Mouse (Mus musculus): ENCODE data around the gene Yod1. TPM values are rescaled to one million over a fixed set of nuclear protein-coding genes. Genes with fewer than 3 reads are reported as not detected.
A peak's percentile ranks its signal among the peaks of the same experiment; 100 is the strongest.

Yod1 gene
- polyA plus RNA-seq (2012; rRNA removed) (4.3 and 5.8 TPM in 2 replicates), polyA plus RNA-seq (2014; fragmentation: Nextera tagmentation; extraction: Ambion mirVana) (19.0 and 22.8 TPM in 2 replicates)

- no peaks in the 10 kb centered on the region for H3K27me3 ChIP-seq (ENCODE audit: control insufficient read depth, insufficient read depth, low read length)
- TF ChIP-seq CTCF (IDR thresholded peaks at IDR 0.05; ENCODE audit: low read depth) (no peak), EP300 (IDR thresholded peaks at IDR 0.05; ENCODE audit: low read depth) (peak; percentile 83)
- peak; percentile 76 to 81 (median 77) for DNase-seq (ENCODE audit: low read depth in 3 of 3, low spot score in 3 of 3)
- H3K9ac ChIP-seq (replicated peaks): peak within 1 kb of the TSS; percentile 84
- H3K4me1 ChIP-seq (replicated peaks; ENCODE audit: control insufficient read depth in 2 of 2, insufficient read depth in 2 of 2, low read length in 1 of 2): peaks cover 13 to 18% of the 10 kb centered on the region in 2 experiments
- peaks cover 15% of the 10 kb centered on the region for H3K36me3 ChIP-seq (replicated peaks; ENCODE audit: control insufficient read depth, insufficient read depth, low read depth)
- H3K9me3 ChIP-seq (ENCODE audit: control insufficient read depth, low read length): no peaks in the 10 kb centered on the region
- ATAC-seq (ENCODE audit: insufficient read depth): peak; percentile 70
- H3K27ac ChIP-seq: peak within 1 kb of the TSS; percentile 72
- under 1% methylated on average over 54 of the region's 54 CpGs for WGBS (ENCODE audit: insufficient replicate concordance)
- H3K4me2 ChIP-seq (ENCODE audit: low read depth): peak within 1 kb of the TSS; percentile 95
- peak within 1 kb of the TSS; percentile 73 to 97 for H3K4me3 ChIP-seq (ENCODE audit: insufficient read depth in 1 of 2, low read depth in 2 of 2, low read length in 2 of 2)
Observed at GRCm38 (mm10) chr1:130717291-130717871, at the start of gene Yod1. Gene Yod1, plus strand, starts transcription at chr1:130717327.

GRCm38 (mm10) chr1:130678551-130678950, 38.6 kb upstream of the Yod1 start:
- H3K4me1 ChIP-seq (replicated peaks; ENCODE audit: control insufficient read depth in 2 of 2, insufficient read depth in 2 of 2, low read length in 1 of 2): no peaks in the 10 kb centered on the region
- no peak overlapping the region for H3K4me2 ChIP-seq (ENCODE audit: low read depth)
- H3K27ac ChIP-seq: no peak overlapping the region
- WGBS (ENCODE audit: insufficient replicate concordance): 64% methylated on average over 2 of the region's 2 CpGs
- H3K27me3 ChIP-seq (ENCODE audit: control insufficient read depth, insufficient read depth, low read length): no peaks in the 10 kb centered on the region
- H3K4me3 ChIP-seq (ENCODE audit: insufficient read depth in 1 of 2, low read depth in 2 of 2, low read length in 2 of 2): no peak overlapping the region
- no peak for DNase-seq (ENCODE audit: low read depth in 3 of 3, low spot score in 3 of 3)
- no peaks in the 10 kb centered on the region for H3K9me3 ChIP-seq (ENCODE audit: control insufficient read depth, low read length)
- no peak for TF ChIP-seq CTCF (IDR thresholded peaks at IDR 0.05; ENCODE audit: low read depth)
- no peak for TF ChIP-seq EP300 (IDR thresholded peaks at IDR 0.05; ENCODE audit: low read depth)
- H3K36me3 ChIP-seq (replicated peaks; ENCODE audit: control insufficient read depth, insufficient read depth, low read depth): no peaks in the 10 kb centered on the region
- no peak overlapping the region for H3K9ac ChIP-seq (replicated peaks)
- ATAC-seq (ENCODE audit: insufficient read depth): no peak

GRCm38 (mm10) chr1:130681075-130681474, 36.1 kb upstream of the Yod1 start:
- Histone ChIP-seq H3K27me3 (ENCODE audit: control insufficient read depth, insufficient read depth, low read length) (no peaks in the 10 kb centered on the region), H3K4me3 (ENCODE audit: insufficient read depth in 1 of 2, low read depth in 2 of 2, low read length in 2 of 2) (no peak overlapping the region), H3K4me1 (replicated peaks; ENCODE audit: control insufficient read depth in 2 of 2, insufficient read depth in 2 of 2, low read length in 1 of 2) (no peaks in the 10 kb centered on the region), H3K9me3 (ENCODE audit: control insufficient read depth, low read length) (no peaks in the 10 kb centered on the region), H3K36me3 (replicated peaks; ENCODE audit: control insufficient read depth, insufficient read depth, low read depth) (no peaks in the 10 kb centered on the region), H3K9ac (replicated peaks) (no peak overlapping the region), H3K27ac (no peak overlapping the region), H3K4me2 (ENCODE audit: low read depth) (no peak overlapping the region)
- ATAC-seq (ENCODE audit: insufficient read depth) (no peak), DNase-seq (ENCODE audit: low read depth in 3 of 3, low spot score in 3 of 3) (no peak)
- TF ChIP-seq EP300 (IDR thresholded peaks at IDR 0.05; ENCODE audit: low read depth): no peak
- TF ChIP-seq CTCF (IDR thresholded peaks at IDR 0.05; ENCODE audit: low read depth): no peak
- 29% methylated on average over 2 of the region's 2 CpGs for WGBS (ENCODE audit: insufficient replicate concordance)

- no peaks in the 10 kb centered on the region for H3K4me1 ChIP-seq (replicated peaks; ENCODE audit: control insufficient read depth in 2 of 2, insufficient read depth in 2 of 2, low read length in 1 of 2)
- no peak for DNase-seq (ENCODE audit: low read depth in 3 of 3, low spot score in 3 of 3)
- no peaks in the 10 kb centered on the region for H3K27me3 ChIP-seq (ENCODE audit: control insufficient read depth, insufficient read depth, low read length)
- ATAC-seq (ENCODE audit: insufficient read depth): no peak
- H3K9me3 ChIP-seq (ENCODE audit: control insufficient read depth, low read length): no peaks in the 10 kb centered on the region
- H3K4me2 ChIP-seq (ENCODE audit: low read depth): no peak overlapping the region
- no peak overlapping the region for H3K9ac ChIP-seq (replicated peaks)
- H3K36me3 ChIP-seq (replicated peaks; ENCODE audit: control insufficient read depth, insufficient read depth, low read depth): no peaks in the 10 kb centered on the region
- H3K27ac ChIP-seq: no peak overlapping the region
- WGBS (ENCODE audit: insufficient replicate concordance): 56% methylated on average over 6 of the region's 6 CpGs
- no peak overlapping the region for H3K4me3 ChIP-seq (ENCODE audit: insufficient read depth in 1 of 2, low read depth in 2 of 2, low read length in 2 of 2)
- no peak for TF ChIP-seq CTCF (IDR thresholded peaks at IDR 0.05; ENCODE audit: low read depth)
- no peak for TF ChIP-seq EP300 (IDR thresholded peaks at IDR 0.05; ENCODE audit: low read depth)
Observed at GRCm38 (mm10) chr1:130681656-130682413, 35.3 kb upstream of the Yod1 start.

- DNase-seq (ENCODE audit: low read depth in 3 of 3, low spot score in 3 of 3) (no peak), ATAC-seq (ENCODE audit: insufficient read depth) (no peak)
- H3K4me2 ChIP-seq (ENCODE audit: low read depth): no peak overlapping the region
- H3K9ac ChIP-seq (replicated peaks): no peak overlapping the region
- H3K9me3 ChIP-seq (ENCODE audit: control insufficient read depth, low read length): no peaks in the 10 kb centered on the region
- no peaks in the 10 kb centered on the region for H3K4me1 ChIP-seq (replicated peaks; ENCODE audit: control insufficient read depth in 2 of 2, insufficient read depth in 2 of 2, low read length in 1 of 2)
- no peaks in the 10 kb centered on the region for H3K36me3 ChIP-seq (replicated peaks; ENCODE audit: control insufficient read depth, insufficient read depth, low read depth)
- 13% methylated on average over 1 of the region's 1 CpGs for WGBS (ENCODE audit: insufficient replicate concordance)
- TF ChIP-seq CTCF (IDR thresholded peaks at IDR 0.05; ENCODE audit: low read depth): no peak
- TF ChIP-seq EP300 (IDR thresholded peaks at IDR 0.05; ENCODE audit: low read depth): no peak
- no peak overlapping the region for H3K27ac ChIP-seq
- H3K27me3 ChIP-seq (ENCODE audit: control insufficient read depth, insufficient read depth, low read length): no peaks in the 10 kb centered on the region
- H3K4me3 ChIP-seq (ENCODE audit: insufficient read depth in 1 of 2, low read depth in 2 of 2, low read length in 2 of 2): no peak overlapping the region
Observed at GRCm38 (mm10) chr1:130683905-130684304, 33.2 kb upstream of the Yod1 start.

Data from liver, embryonic 14.5 days (tissue).